Mouse (Mus musculus) adrenal gland, adult 8-10 months (tissue): ENCODE data around the gene Dmbt1. TPM values are rescaled to one million over a fixed set of nuclear protein-coding genes. Genes with fewer than 3 reads are reported as not detected.
"Not testable (repeated sequence)": the region's sequence is repeated elsewhere in the genome, so short reads cannot be mapped to it uniquely, and the experiment has no call there.

Source experiments
- DNase-seq: peaks from one replicate; pipeline ENCODE4 v3.0.0; 2022
- total RNA-seq, 4 experiments: library from RNA; stranded (reverse); gene quantifications; 2 replicates each; pipeline ENCODE4 v1.2.4; 2022

The Dmbt1 gene
- total RNA-seq, 4 experiments from 2014 or later, result not detected

DNA sequence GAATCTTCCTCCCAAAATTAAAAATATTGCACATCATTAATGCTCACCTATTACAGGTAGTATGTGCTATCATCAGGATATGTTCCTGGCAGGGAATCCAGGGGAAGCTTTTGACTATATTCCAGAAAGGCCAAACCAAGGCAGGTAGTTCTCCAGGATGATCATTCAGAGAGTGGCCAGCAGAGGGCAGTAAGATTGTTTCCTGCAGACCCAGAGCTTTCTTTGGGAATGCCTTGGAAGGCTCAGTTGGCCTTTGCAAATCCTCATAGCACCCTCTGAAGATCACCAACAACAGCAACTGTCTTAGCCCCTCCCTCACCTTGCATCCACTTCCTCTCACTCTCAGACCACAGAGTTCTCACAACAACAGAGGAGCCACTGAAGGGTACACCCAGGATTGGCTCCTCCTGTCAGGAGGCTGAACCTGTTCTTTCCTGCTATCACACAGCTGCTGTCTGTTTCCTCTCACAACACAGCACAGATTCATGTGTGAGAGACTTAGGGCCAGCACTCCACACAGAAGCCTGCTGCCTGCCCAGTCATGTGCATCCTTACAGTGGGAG is 23.0 kb downstream of the Dmbt1 start:
- no peak for DNase-seq

DNA sequence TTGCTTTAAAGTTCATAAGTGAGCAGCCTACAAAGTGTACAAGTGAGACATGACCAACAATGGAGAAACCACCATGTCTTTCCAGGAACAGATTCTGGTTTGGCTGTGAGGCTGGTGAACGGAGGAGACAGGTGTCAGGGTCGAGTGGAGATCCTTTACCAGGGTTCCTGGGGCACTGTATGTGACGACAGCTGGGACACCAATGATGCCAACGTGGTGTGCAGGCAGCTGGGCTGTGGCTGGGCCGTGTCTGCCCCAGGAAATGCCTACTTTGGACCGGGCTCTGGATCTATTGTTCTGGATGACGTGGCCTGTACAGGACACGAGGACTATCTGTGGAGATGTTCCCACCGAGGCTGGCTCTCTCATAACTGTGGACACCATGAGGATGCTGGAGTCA is 26.1 kb downstream of the Dmbt1 start:
- not testable (repeated sequence) for DNase-seq

DNA sequence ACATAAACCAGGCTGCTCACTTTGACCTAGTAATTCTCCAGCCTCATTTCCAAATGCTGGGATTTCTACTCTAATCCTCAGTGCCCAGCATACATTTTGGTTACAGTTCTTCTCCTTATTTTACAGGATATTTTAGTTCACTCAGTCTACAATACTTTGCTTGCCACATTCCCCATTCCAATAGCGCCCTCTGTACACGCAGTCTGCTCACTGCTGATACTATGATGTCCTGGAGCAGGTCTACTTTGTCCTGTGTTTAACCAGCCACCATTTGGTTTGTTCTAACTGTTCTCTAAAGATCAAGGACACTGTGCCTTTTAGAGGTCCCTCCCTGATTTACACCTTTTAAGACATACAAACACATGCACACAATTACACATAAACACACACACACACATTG is 28.0 kb downstream of the Dmbt1 start:
- DNase-seq, result not testable (repeated sequence)

DNA sequence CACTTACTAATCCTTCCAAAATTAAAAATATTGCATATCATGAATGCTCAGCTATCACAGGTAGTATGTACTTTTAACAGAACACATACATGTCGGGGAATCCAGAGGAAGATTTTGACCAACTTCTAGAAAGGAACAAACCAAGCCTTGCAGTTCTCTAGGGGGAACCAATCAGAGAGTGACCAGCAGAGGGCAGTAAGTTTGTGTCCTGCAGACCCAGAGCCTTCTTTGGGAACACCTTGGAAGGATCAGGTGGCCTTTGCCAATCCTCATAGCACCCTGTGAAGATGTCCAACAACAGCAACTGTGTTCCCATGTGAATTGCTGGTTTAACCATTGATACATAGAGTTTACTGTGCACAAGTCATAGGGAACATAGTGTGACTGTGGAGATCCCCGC is 30.7 kb downstream of the Dmbt1 start:
- no peak for DNase-seq

DNA sequence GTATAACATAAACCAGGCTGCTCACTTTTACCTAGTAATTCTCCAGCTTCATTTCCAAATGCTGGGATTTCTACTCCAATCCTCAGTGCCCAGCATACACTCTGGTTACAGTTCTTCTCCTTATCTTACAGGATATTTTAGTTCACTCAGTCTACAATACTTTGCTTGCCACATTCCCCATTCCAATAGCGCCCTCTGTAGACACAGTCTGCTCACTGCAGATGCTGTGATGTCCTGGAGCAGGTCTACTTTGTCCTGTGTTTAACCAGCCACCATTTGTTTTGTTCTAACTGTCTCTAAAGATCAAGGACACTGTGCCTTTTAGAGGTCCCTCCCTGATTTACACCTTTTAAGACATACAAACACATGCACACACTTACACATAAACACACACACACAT is 36.3 kb downstream of the Dmbt1 start:
- peak; percentile 35 for DNase-seq

DNA sequence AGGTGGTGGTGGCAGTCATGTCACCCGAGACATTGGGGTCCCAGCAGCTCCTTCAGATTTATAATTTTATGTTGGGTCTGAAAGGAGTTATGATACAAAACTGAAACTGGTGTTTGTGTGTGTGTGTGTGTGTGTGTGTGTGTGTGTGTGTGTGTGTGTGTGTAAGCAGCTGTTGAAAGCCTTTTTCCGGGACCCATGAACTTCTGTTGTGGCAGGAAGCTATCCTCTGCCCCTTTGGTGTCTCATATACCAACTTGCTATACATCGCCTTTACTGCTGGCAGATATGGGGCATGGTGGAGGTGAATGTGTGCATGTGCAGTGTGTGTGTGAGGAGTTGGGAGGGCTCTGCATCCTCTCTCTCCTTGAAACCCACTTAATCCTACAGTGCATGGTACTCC is 41.6 kb downstream of the Dmbt1 start:
- not testable (repeated sequence) for DNase-seq

DNA sequence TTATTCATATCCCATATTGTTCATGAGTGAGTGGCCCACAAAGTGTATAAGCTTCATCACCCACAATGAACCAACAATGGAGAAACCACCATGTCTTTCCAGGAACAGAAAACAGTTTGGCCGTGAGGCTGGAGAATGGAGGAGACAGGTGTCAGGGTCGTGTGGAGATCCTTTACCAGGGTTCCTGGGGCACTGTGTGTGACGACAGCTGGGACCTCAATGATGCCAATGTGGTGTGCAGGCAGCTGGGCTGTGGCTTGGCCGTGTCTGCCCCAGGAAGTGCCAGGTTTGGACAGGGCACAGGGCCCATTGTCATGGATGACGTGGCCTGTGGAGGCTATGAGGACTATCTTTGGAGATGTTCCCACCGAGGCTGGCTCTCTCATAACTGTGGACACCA is 42.2 kb downstream of the Dmbt1 start:
- DNase-seq, result not testable (repeated sequence)

DNA sequence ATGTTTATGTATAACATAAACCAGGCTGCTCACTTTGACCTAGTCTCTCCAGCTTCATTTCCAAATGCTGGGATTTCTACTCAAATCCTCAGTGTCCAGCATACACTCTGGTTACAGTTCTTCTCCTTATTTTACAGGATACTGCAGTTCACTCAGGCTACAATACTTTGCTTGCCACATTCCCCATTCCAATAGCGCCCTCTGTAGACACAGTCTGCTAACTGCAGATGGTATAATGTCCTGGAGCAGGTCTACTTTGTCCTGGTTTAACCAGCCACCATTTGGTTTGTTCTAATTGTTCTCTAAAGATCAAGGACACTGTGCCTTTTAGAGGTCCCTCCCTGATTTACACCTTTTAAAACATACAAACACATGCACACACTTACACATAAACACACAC is 44.1 kb downstream of the Dmbt1 start:
- DNase-seq, result peak; percentile 27

DNA sequence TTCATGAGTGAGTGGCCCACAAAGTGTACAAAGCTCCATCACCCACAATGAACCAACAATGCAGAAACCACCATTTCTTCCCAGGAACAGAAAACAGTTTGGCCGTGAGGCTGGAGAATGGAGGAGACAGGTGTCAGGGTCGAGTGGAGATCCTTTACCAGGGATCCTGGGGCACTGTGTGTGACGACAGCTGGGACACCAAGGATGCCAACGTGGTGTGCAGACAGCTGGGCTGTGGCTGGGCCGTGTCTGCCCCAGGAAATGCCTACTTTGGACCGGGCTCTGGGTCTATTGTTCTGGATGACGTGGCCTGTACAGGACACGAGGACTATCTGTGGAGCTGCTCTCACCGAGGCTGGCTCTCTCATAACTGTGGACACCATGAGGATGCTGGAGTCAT is 50.5 kb downstream of the Dmbt1 start:
- DNase-seq, result not testable (repeated sequence)

DNA sequence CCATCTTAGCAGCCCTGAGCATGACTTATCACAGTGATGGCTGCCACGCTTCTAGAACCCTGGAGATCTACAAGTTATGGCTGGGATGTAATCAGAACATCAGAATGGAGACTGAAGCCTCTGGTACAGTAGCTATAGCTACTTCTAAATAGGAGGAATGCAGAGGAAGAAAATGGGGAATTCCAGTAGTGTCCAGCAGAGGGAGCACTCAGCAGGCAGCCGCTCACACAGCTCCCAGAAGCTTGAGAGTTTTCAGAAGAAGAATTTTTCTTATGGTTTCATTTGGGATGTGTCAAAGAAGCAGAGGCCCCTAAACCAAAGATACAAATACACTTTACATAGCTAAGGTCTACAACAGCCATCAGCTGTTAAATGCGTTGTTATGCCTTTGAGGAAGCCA is 80.6 kb downstream of the Dmbt1 start:
- DNase-seq, result peak; percentile 6

DNA sequence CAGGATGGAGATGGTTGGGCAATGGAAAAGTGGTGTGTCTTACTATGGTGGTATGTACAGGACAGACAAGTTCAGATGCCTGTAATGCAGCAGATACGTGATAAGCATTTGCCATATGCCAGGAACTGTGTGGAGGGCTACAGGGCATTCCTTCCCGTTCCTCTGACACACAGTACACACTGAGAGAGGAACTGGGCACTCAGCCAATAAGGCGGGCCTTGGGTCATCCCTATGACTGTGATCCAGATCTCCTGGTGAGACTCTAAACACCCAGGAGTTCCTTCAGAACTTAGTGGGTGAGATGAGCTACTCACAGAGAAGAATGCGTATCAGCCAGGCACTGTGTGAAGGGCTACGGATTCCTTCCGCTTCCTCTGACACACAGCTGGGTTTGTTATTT is 81.8 kb downstream of the Dmbt1 start:
- no peak for DNase-seq

DNA sequence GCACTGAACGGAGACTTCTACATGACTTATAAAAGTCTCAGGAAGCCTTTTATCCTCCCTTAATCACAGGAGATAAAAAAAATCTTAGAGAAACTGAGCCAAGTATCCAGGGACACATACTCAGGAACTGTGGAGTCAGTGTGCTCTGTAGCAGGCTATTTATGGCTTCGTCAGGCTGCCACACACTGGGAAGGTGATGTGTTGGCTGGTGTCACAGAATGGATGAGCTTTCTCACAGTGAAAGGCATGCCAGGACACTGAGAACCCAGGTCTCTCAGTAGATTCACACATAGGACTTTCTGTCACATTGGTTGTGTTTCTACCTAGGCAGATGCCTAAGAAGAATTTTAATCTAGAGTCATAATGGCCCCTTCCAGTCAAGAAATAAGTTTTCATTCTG is 82.6 kb downstream of the Dmbt1 start:
- DNase-seq, result no peak

DNA sequence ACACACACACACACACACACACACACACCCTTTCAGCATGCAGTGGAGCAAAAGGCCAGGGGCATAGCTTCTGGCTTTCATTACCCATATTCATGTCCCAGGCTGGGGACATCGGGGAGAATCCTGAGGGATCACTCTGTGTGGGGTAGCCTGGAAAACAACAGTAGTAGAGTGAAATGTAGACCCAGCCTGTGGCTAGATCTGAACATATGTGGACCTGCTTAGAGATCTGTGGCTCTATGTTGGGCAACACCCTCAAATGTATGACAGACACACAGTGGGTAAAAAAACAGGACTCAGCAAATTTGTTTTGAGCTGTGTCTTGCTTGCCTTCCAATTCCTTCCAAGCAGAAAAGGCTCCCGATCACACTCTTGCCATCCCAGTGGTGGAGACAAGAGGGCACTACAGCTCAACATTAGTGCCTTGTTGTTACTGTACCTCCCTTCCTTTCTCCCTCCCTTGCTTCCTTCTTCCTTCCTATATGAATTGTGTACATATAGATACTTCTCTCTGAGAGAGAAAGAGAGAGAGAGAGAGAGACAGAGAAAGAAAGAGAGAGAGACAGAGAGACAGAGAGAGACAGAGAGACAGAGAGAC is 90.5 kb downstream of the Dmbt1 start:
- DNase-seq, result no peak

DNA sequence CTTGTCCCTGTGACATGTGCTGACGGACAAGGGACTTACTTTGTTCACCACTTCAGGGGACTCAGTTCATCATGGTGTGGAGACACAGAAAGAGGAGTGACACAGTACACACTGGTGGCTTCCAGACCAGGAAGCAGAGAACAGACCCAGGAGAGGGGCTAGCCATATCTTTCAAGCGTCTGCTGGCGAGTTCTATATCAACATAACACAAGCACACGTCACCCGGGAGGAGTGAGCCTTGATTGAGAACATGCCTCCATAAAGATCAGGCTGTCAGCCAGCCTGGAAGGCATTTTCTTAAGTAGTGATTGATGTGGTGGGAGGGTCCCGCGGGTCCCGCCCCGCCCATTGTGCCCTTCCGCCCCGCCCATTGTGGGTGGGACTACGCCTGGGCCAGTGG is 98.2 kb downstream of the Dmbt1 start:
- no peak for DNase-seq

DNA sequence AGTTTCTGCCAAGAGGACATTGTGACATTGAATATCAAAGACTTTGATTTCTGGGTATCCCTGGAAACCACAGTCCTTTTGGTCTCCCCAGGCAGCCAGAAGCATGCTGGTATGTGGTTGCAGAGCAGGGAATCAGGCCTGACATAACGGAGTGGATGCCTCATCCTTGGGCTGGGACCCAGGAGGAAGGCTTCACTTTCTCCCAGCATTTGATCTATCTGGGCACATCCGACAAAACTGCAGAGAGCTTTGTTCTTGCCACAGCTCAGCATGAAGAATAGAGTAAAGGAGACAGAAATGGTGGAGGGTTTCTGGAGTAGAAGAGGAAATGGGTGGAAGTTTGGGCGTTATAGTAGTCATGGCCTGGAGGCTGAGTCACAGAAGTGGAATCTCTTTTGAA is 101.3 kb downstream of the Dmbt1 start:
- no peak for DNase-seq

DNA sequence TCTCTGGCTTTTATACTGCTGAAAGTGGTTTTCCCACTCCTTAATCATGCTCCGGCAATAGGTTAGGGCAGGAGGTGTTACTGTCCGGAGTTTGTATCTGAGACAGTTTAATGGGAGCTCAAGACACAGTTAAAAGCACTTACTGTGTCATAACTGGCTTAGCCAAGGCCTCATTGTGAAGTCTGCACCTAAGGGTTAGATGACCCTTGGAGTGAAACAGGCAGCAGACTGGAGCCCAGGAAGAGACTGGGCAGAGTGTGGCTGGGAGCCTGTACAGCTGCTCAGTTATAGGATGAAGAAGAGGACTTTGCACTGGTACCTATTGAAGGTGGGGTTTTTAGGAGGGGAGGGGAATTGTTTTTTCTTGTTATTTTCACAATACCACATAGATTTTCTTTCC is 114.4 kb downstream of the Dmbt1 start, which contains the start of gene 4933402N03Rik:
TSS of gene 4933402N03Rik (minus strand) at position 101 of the 400 bp plus-strand sequence.
- no peak for DNase-seq

DNA sequence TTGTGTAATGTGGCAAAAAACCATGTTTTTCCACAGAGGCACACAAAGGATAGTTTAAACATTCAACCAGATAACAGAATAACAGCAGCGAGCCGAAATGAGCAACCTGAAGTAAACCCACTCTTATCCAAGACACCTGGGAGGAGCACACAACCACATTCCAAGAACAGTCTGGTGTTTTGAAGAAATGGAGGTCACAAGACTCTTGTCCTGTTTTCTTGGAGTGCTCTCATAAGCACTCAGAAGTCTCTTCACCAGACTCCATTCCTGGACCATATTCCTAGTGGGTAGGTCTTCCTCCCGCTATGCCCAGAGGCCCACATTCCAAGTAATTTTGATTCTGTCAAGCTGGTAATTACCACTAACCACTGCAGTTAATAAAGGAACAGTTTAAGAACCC is 118.3 kb downstream of the Dmbt1 start:
- no peak for DNase-seq

DNA sequence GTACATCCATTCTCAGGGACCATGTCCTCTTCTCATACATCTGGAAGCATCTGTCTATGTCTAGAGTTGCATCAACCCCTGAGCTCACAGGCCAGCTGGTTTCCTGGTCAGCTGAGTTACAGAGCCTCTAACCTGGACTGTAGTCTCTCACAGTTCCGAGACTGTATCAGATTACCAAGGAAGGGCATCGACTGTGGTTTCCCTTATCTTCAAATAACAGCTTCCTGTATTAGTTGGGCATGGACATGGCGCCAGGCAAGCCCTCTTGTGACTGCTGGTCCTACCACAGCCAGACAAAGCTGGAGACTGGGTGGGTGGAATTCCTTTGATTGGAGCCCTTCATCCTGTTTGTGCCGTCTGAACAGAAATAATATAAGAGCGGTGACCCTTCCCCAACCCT is 121.2 kb downstream of the Dmbt1 start:
- DNase-seq, result no peak

DNA sequence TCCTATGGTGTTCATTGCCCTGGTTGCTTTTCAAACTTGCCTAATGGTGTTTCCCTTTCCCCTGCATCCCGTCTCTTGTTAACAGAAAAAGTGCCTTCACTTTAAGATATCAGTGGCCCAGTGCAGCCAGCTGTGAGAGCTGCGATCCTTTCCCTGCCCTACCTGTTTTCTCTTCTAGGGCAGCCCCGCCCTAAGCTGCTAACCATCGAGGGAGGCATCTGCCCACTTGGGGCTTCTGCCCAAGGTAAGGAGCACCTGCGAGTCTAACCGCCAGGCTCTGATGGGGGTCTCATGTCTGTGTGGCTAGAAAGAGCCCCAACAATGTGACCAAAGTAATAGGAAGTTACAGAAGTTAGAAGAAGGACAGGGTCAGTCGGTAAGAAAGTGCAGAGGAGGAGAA is 130.4 kb downstream of the Dmbt1 start:
- DNase-seq, result no peak

DNA sequence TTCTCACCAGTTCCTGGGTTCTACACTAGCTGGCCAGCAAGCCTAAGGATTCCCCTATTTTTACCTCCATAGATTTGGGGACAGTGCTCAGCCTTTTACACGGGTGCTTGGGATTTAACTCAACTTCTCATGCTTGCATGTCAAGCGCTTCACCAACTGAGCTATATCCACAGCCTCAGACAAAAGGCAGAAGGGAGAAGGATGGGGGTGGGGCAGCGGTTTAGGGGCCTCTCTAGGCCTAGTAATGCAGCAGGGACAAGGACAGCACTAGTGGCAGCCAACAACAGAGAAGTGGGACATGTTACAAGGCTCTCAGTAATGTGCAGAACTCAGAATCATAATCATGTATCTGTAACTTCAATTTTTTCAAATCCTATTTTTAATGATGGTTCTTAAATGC is 135.9 kb downstream of the Dmbt1 start:
- no peak for DNase-seq

DNA sequence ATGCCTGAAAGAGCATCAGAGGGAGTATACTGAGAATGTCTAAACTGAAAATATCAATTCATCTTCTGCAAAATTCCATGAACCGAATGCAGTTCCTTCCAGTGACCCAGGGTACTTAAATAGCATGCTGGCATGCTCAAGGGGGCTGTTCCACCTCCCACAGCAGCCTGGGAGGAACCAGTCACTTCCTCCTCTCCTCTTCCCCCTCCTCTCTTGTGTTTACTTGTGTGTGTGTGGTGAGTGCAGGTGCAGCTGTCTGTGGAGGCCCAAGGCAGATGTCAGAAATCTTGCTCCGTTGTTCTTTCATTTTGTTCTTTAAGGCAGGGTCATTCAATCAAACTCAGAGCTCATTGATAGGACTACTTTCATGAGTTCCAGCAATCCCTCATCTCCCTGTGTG is 137.2 kb downstream of the Dmbt1 start:
- no peak for DNase-seq
